Mouse (Mus musculus): ENCODE results near the gene Mybphl. TPM values are rescaled to one million over a fixed set of nuclear protein-coding genes. Genes with fewer than 3 reads are reported as not detected.
A peak's percentile ranks its signal among the peaks of the same experiment; 100 is the strongest.

Mybphl gene
- polyA plus RNA-seq, 1 experiment from 2014 or later: 41.5 TPM

GRCm38 (mm10) chr3:108392793-108393192 is 28.1 kb downstream of the Mybphl start:
- H3K9me3 ChIP-seq (replicated peaks): no peaks in the 10 kb centered on the region
- no peak overlapping the region for H3K27ac ChIP-seq
- 55% methylated on average over 15 of the region's 15 CpGs for WGBS
- no peak overlapping the region for H3K9ac ChIP-seq
- H3K4me2 ChIP-seq: 0 out of 2 replicates have a peak overlapping the region, but pooled peaks have one; percentile 6
- H3K4me3 ChIP-seq: no peak overlapping the region
- peaks cover 4% of the 10 kb centered on the region; the same call in 1 of the 2 replicates for H3K27me3 ChIP-seq
- H3K4me1 ChIP-seq (replicated peaks): peaks cover 12% of the 10 kb centered on the region
- no peaks in the 10 kb centered on the region for H3K36me3 ChIP-seq
- ATAC-seq (replicated peaks; ENCODE audit: insufficient number of reproducible peaks, insufficient read depth, low FRiP score, low read depth): no peak

- no peaks in the 10 kb centered on the region for H3K9me3 ChIP-seq (replicated peaks)
- H3K4me3 ChIP-seq: no peak overlapping the region
- WGBS: 87% methylated on average over 9 of the region's 9 CpGs
- H3K27me3 ChIP-seq: peaks cover 6% of the 10 kb centered on the region
- no peak overlapping the region for H3K27ac ChIP-seq
- no peaks in the 10 kb centered on the region for H3K36me3 ChIP-seq
- no peak overlapping the region for H3K9ac ChIP-seq
- peaks cover 7% of the 10 kb centered on the region; the same call in 1 of the 2 replicates for H3K4me1 ChIP-seq (replicated peaks)
- no peak overlapping the region for H3K4me2 ChIP-seq
- no peak for ATAC-seq (replicated peaks; ENCODE audit: insufficient number of reproducible peaks, insufficient read depth, low FRiP score, low read depth)
Observed at GRCm38 (mm10) chr3:108398281-108398680, 33.6 kb downstream of the Mybphl start.

GRCm38 (mm10) chr3:108400442-108400841 is 35.7 kb downstream of the Mybphl start:
- no peak for ATAC-seq (replicated peaks; ENCODE audit: insufficient number of reproducible peaks, insufficient read depth, low FRiP score, low read depth)
- H3K9ac ChIP-seq: no peak overlapping the region
- H3K9me3 ChIP-seq (replicated peaks): no peaks in the 10 kb centered on the region
- H3K27me3 ChIP-seq: peaks cover 7% of the 10 kb centered on the region
- no peak overlapping the region for H3K27ac ChIP-seq
- no peak overlapping the region for H3K4me2 ChIP-seq
- H3K4me1 ChIP-seq (replicated peaks): peaks cover 7% of the 10 kb centered on the region; the same call in 1 of the 2 replicates
- H3K36me3 ChIP-seq: no peaks in the 10 kb centered on the region
- 73% methylated on average over 5 of the region's 5 CpGs for WGBS
- no peak overlapping the region for H3K4me3 ChIP-seq

GRCm38 (mm10) chr3:108401692-108402527 is 37.2 kb downstream of the Mybphl start:
- Histone ChIP-seq H3K4me3 (no peak overlapping the region), H3K9ac (no peak overlapping the region)
- WGBS: 34% methylated on average over 22 of the region's 22 CpGs

DNA sequence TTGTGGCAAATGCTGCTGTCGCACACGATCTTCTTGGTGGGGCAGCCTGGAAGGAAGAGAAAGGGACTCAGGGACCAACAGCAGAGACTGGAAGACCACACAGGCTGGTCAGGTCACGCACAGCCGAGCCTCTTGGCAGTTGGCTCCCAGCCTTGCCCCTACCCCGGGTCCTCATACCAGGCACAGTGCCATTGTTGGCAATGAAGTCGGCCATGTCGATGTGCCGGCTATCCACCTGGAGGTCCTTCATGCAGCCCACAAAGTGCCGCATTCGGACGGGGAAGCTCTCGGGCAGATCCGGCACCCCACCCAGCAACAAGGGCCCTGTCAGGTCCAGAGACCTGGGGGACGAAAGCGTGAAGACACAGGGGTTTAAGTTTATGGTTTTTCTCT is 37.8 kb downstream of the Mybphl start:
- 90% methylated on average over 15 of the region's 15 CpGs for whole genome bisulfite sequencing
- peaks cover 7% of the 10 kb centered on the region for H3K27me3 ChIP-seq
- H3K9ac ChIP-seq: no peak overlapping the region
- no peak overlapping the region for H3K27ac ChIP-seq
- ATAC-seq (replicated peaks; ENCODE audit: insufficient number of reproducible peaks, insufficient read depth, low FRiP score, low read depth): no peak
- no peaks in the 10 kb centered on the region for H3K36me3 ChIP-seq
- no peaks in the 10 kb centered on the region for H3K9me3 ChIP-seq (replicated peaks)
- H3K4me3 ChIP-seq: no peak overlapping the region
- H3K4me1 ChIP-seq (replicated peaks): peaks cover 7% of the 10 kb centered on the region; the same call in 1 of the 2 replicates
- H3K4me2 ChIP-seq: no peak overlapping the region

More at GRCm38 (mm10) chr3:108401692-108402527, 37.2 kb downstream of the Mybphl start:
- Histone ChIP-seq H3K4me2 (peak overlapping the region; percentile 48), H3K36me3 (no peaks in the 10 kb centered on the region), H3K9me3 (replicated peaks) (no peaks in the 10 kb centered on the region), H3K27me3 (peaks cover 7% of the 10 kb centered on the region), H3K4me1 (replicated peaks) (peaks cover 7% of the 10 kb centered on the region; the same call in 1 of the 2 replicates), H3K27ac (no peak overlapping the region)
- ATAC-seq (replicated peaks; ENCODE audit: insufficient number of reproducible peaks, insufficient read depth, low FRiP score, low read depth): peak; percentile 93

GRCm38 (mm10) chr3:108405536-108406305 is 41.0 kb downstream of the Mybphl start:
- 43% methylated on average over 14 of the region's 14 CpGs for WGBS
- no peak overlapping the region for H3K9ac ChIP-seq
- no peak overlapping the region for H3K27ac ChIP-seq
- no peak for ATAC-seq (replicated peaks; ENCODE audit: insufficient number of reproducible peaks, insufficient read depth, low FRiP score, low read depth)
- peaks cover 7% of the 10 kb centered on the region for H3K27me3 ChIP-seq
- peaks cover 7% of the 10 kb centered on the region; the same call in 1 of the 2 replicates for H3K4me1 ChIP-seq (replicated peaks)
- H3K9me3 ChIP-seq (replicated peaks): no peaks in the 10 kb centered on the region
- H3K36me3 ChIP-seq: no peaks in the 10 kb centered on the region
- no peak overlapping the region for H3K4me2 ChIP-seq
- no peak overlapping the region for H3K4me3 ChIP-seq

GRCm38 (mm10) chr3:108406306-108406885 is 41.7 kb downstream of the Mybphl start:
- H3K9me3 ChIP-seq (replicated peaks): no peaks in the 10 kb centered on the region
- H3K36me3 ChIP-seq: no peaks in the 10 kb centered on the region
- ATAC-seq (replicated peaks; ENCODE audit: insufficient number of reproducible peaks, insufficient read depth, low FRiP score, low read depth): no peak
- H3K27ac ChIP-seq: no peak overlapping the region
- no peak overlapping the region for H3K4me3 ChIP-seq
- no peak overlapping the region for H3K4me2 ChIP-seq
- 85% methylated on average over 24 of the region's 24 CpGs for WGBS
- H3K27me3 ChIP-seq: peaks cover 7% of the 10 kb centered on the region
- peaks cover 11% of the 10 kb centered on the region; the same call in 1 of the 2 replicates for H3K4me1 ChIP-seq (replicated peaks)
- no peak overlapping the region for H3K9ac ChIP-seq

DNA sequence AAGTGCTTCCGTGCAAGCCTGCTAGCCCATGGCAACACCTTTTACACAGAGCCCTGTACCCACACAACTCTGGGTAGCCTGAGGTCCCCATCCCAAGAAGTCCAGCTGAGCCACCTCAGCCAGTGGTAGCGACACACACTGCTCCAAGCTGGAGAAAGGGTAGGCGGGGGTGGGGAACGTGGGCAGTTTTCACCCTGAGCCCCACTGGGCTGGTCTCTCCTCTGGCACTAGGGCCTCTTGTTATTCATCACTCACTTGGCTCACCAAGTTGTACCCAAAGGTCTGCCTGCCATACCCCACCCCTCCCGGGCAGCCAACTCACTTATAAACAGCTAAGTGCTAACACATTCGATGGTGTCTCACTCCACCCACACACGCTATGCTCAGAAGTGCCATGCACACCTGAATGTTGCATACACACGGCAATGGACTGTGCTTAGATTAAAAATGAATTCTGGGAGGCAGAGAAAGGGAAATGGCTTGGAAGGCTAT is 43.9 kb downstream of the Mybphl start:
- H3K9me3 ChIP-seq (replicated peaks): no peaks in the 10 kb centered on the region
- no peak overlapping the region for H3K4me2 ChIP-seq
- WGBS: 84% methylated on average over 8 of the region's 8 CpGs
- no peak overlapping the region for H3K9ac ChIP-seq
- no peaks in the 10 kb centered on the region for H3K27me3 ChIP-seq
- no peak overlapping the region for H3K27ac ChIP-seq
- H3K36me3 ChIP-seq: no peaks in the 10 kb centered on the region
- peaks cover 11% of the 10 kb centered on the region; the same call in 1 of the 2 replicates for H3K4me1 ChIP-seq (replicated peaks)
- ATAC-seq (replicated peaks; ENCODE audit: insufficient number of reproducible peaks, insufficient read depth, low FRiP score, low read depth): no peak
- no peak overlapping the region for H3K4me3 ChIP-seq

DNA sequence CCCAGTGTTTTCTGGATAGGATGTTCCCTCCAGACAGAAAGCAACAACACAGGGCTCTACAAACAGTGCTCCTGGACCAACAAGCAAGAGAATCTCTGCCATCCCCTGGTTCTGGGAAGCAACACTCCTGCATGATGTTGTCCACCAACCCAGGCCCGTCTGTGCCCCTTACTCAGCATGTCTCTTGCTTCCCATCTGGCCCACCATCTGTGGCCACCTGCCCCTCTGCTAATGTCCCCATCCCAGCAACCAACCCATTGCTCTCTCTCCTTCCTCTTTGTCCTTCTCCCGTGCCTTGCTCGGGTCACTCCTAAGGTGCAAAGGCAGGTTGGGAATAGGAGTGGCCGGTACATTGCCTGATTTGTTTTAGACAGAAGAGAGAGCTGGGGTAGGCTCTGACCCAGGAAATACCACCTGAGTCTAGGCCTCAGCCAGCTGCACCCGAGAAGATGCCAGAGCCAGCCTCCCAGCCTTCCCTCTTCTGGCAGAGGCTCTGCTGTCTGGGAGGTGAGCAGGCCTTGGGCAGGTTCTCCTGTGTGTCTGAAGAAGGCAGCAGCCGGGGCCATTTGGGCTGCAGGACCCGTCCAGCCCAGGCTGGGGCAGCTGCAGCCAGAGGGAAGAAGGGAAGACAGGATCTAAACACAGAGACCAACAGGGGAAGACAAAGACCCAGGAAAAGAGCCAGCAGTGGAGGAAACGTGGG is 45.1 kb downstream of the Mybphl start:
- no peak overlapping the region for H3K9ac ChIP-seq

GRCm38 (mm10) chr3:108410359-108410714 is 45.6 kb downstream of the Mybphl start:
- no peak overlapping the region for H3K4me3 ChIP-seq
- no peak overlapping the region for H3K27ac ChIP-seq
- peaks cover 7% of the 10 kb centered on the region for H3K27me3 ChIP-seq
- ATAC-seq (replicated peaks; ENCODE audit: insufficient number of reproducible peaks, insufficient read depth, low FRiP score, low read depth): no peak
- H3K36me3 ChIP-seq: no peaks in the 10 kb centered on the region
- peaks cover 16% of the 10 kb centered on the region for H3K4me1 ChIP-seq (replicated peaks)
- no peak overlapping the region for H3K4me2 ChIP-seq
- no peaks in the 10 kb centered on the region for H3K9me3 ChIP-seq (replicated peaks)
- WGBS: 41% methylated on average over 5 of the region's 5 CpGs
- no peak overlapping the region for H3K9ac ChIP-seq

More for the DNA sequence above, 45.1 kb downstream of the Mybphl start:
- Histone ChIP-seq H3K4me3 (no peak overlapping the region), H3K4me1 (replicated peaks) (peaks cover 11% of the 10 kb centered on the region; the same call in 1 of the 2 replicates), H3K27ac (no peak overlapping the region), H3K9me3 (replicated peaks) (no peaks in the 10 kb centered on the region), H3K27me3 (peaks cover 5% of the 10 kb centered on the region), H3K36me3 (no peaks in the 10 kb centered on the region), H3K4me2 (no peak overlapping the region)
- ATAC-seq (replicated peaks; ENCODE audit: insufficient number of reproducible peaks, insufficient read depth, low FRiP score, low read depth): no peak
- WGBS: 67% methylated on average over 8 of the region's 8 CpGs
